Mouse (Mus musculus) left cerebral cortex, postnatal 14 days (tissue): Measurements from ENCODE around the gene Zfyve19. TPM values are rescaled to one million over a fixed set of nuclear protein-coding genes. Genes with fewer than 3 reads are reported as not detected.

Experiments used
- DNase-seq, 2 experiments: peaks; one replicate each; pipeline ENCODE4 v3.0.0; 2021 to 2022; ENCODE audit warnings: low spot score in 2 of 2, mixed read lengths in 1 of 2
- intact Hi-C: fragments of 180-260 bp; cut with DNase I; formaldehyde crosslinking; loops from one replicate; pipeline ENCODE4 v1.15.1; 2025
- long read RNA-seq, 2 experiments: library from polyadenylated mRNA; stranded (forward); transcript quantifications; one replicate each; pipeline ENCODE4 v2.0.0; 2021
- total RNA-seq, 2 experiments: library from RNA; stranded (reverse); gene quantifications; 2 replicates each; pipeline ENCODE4 v1.2.3; 2021

Zfyve19 gene
- total RNA-seq: 10 to 100 TPM; 28.8 to 36.8 TPM
- long read RNA-seq, experiment 1, transcript Zfyve19-201 (11 exons, 2,008 nt): major isoform, 9 of 23 reads
- long read RNA-seq, experiment 1, partial matches to known transcripts: 1 of 23 reads
- long read RNA-seq, experiment 1, other reads (novel, unspliced or antisense): 13 of 23 reads
- long read RNA-seq, experiment 2, transcript Zfyve19-201 (11 exons, 2,008 nt): major isoform, 9 of 17 reads
- long read RNA-seq, experiment 2, partial matches to known transcripts: 0 of 17 reads
- long read RNA-seq, experiment 2, other reads (novel, unspliced or antisense): 7 of 17 reads

GRCm38 (mm10) chr2:119208344-119209175, at the start of gene Zfyve19, which contains the start of gene Dnajc17:
Gene Zfyve19, plus strand, starts transcription at chr2:119208617.
Gene Dnajc17, minus strand, starts transcription at chr2:119208795.
- intact Hi-C loops: no loop called here
- DNase-seq: peak; percentile 98

DNA sequence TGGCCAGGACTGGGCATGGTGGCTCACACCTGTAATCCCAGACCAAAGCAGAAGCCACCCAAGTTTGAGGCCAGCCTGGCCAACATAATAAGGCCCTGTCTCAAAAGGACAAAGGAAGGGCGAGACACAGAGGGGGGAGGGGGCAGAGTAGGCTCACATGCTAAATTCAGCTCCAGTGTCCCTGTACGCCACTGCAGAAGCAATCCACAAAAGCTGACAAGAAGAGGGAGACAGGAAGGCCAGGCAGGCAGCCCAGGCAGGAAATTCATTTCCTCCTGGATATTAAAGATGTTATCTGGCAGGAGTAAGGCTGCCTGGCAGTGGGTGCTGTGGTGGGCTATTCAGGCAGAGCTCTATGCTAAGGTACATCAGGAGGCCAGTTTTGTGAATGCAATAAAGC, 47.2 kb upstream of the Zfyve19 start:
- DNase-seq: no peak

DNA sequence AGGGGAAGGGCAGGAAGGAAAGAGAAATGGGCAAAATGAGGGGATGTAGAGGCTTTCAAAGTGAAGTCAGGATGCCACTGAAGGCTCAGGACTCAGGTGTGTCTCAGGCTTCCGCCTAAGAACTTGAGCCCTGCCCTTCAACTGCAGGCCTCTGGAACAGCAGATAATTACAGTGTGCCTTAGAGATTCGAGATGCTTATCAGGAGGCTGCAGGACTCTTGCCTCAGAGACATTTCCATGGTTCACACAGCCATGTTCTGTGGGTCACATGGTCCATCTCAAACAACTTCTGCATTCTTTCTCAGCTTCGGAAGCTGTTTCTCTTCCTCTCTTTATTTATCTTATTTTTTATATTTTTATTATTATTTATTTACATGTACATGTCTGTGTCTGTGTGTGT, 45.3 kb upstream of the Zfyve19 start:
- no peak for DNase-seq
- intact Hi-C loops: no loop called here

More for the DNA sequence above, 47.2 kb upstream of the Zfyve19 start:
- intact Hi-C loops: no loop called here

GRCm38 (mm10) chr2:119163999-119164398, 44.4 kb upstream of the Zfyve19 start:
- no peak for DNase-seq
- intact Hi-C loops: no loop called here

DNA sequence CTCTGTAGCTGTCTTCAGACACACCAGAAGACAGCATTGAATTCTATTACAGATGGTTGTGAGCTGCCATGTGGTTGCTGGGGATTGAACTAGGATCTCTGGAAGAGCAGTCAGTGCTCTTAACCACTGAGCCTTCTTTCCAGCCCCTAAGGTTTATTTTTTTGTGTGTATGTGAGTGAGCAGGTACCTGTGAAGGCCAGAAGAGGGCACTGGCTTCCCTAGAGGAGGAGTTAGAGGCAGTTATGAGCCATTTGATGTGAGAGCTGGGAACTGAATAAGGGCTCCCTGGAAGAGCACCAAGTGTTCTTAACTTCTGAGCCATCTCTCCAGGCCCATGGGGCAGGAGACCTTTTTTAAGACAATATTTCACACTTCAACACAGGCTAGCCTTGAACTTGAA, 43.0 kb upstream of the Zfyve19 start:
- intact Hi-C loops: no loop called here

DNA sequence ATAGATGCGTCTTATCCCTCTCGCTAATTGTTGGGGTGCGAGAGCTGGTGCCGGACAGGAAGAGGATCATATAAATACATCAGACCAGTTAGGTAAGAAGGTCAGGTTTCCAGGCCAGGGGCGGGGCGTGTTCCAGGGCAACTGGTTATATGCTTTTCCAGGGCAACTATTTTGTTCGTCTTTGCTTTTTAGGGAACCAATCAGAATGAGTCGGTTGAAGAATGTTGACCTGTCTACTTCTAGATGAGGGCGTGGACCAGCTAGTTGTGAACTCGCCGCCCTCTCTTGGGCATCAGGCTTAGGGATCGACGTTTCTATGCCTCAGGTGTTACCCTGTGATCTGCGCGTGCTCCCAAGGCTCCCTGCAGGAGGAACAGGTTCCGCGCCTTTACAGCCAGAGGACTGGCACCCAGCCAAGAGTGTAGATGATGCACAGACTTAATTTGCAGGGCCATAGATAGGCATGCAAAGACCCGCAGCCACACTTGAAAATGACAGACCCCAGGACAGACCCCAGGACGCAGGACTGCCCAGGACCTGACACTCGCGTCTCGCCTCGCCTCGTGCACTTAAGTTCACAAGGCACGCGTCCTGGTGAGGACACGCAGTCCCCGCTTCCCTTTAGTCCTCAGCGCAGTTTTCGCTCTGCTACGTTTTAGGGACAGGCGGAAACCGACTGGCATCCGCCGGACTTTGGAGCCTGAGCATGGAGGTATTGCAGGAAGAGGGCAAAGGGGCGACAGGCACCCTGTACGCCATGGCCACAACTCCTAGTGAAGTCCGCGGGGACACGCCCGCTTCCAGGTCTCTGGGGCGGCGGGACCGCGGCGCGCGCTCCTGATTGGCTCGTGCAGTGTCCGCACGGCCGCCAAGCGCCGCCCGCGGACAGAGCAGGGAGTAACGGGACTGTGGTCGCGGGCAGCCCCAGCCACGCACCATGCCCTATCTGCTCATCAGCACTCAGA, 41.2 kb upstream of the Zfyve19 start, which contains the start of gene Gchfr:
Gchfr (plus strand) TSS at position 873 of the 965 bp plus-strand sequence.
- DNase-seq: peak in 1 of 2 experiments; percentile 28
- intact Hi-C loops: no loop called here

More for the DNA sequence above, 43.0 kb upstream of the Zfyve19 start:
- DNase-seq: no peak

DNA sequence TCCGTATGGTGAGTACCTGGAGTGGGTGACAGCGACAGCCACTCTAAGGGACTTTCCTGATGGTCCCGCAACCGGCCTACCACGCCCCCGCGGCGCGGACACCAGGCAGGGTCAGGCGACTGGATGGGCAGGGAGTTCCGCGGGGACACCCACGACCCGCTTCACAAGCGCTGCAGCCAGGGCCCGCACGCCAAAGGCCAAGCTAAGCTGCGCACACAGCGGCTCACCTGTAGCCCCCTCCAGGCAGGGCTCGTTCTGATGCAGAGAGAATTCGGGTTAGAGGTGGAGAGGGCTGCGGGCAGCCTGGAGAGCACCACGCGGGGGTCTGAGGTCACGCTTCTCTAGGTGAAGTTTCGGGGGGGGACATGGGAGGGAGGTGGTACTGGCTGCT, 40.6 kb upstream of the Zfyve19 start:
- intact Hi-C loops: no loop called here
- DNase-seq: no peak

DNA sequence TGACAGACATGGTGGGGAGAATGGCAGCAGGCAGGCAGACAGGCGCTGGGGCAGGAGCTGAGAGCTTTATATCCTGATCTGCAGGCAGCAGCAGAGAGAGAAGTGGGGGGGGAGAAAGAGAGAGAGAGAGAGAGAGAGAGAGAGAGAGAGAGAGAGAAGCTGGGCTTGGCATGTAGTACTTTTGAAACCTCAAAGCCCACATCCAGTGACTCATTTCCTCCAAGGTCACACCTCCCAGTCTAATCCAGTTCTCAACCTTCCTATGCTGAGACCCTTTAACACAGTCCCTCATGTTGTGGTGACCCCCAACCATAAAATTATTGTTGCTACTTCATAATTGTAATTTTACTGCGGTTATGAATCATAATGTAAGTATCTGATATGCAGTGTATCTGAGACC, 38.1 kb upstream of the Zfyve19 start:
- DNase-seq: no peak
- intact Hi-C loops: no loop called here

GRCm38 (mm10) chr2:119171574-119171973, 36.8 kb upstream of the Zfyve19 start:
- intact Hi-C loops: no loop called here
- DNase-seq: no peak

DNA sequence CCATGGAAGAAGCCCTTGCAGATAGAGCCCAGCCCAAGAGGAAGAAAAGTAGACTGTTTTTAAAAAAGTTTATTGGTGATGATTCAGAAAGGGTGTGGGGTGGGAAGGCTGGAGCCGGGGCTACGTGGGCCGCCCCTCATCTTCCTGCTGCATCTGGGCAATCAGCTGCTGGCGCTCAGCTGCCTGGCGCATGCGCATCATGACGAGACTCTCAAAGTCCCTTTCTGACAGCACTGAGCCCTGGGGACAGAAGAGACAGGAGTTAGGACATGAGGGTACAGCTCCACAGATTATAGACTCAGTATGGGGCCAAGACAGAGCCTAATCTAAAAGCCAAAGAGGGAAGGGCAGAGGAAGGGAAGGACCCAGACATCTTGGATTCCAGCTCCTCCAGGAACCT, 36.0 kb upstream of the Zfyve19 start:
- DNase-seq: no peak
- intact Hi-C loops: no loop called here

DNA sequence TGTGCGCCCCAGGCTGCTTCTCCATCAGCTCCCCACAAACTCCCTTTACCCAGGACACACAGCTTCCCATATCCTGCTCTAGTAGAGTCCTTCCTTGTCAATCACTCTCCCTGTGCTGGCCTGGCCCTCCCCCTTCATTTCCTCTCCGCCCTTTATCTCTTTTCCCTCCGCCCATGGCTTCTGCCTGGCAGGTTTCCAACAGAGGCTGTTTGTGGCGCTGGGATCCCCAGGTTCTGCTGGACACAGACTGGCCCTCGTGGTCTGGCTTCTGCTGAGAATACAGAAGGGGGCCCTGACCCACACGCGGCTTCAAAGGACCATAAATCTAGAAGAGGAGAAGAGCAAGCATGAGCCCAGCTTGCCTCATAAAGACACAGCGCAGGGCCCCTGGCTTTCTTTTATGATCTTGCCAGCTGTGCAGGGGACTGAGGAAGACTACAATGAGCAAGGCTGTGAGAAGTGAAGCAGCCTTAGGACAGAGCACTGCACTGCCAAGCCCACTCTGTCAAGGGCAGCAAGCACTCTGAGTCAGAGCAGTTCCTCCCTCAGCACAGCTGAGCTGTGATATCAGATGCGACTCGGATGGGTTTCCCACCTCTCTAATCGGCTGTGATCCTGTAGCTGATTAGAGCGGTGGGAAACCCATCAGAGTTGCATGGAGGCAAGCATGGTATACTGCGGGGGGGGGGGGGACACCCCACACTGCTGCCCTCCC, 35.4 kb upstream of the Zfyve19 start:
- DNase-seq: peak in 1 of 2 experiments; percentile 33
- intact Hi-C loops: no loop called here

DNA sequence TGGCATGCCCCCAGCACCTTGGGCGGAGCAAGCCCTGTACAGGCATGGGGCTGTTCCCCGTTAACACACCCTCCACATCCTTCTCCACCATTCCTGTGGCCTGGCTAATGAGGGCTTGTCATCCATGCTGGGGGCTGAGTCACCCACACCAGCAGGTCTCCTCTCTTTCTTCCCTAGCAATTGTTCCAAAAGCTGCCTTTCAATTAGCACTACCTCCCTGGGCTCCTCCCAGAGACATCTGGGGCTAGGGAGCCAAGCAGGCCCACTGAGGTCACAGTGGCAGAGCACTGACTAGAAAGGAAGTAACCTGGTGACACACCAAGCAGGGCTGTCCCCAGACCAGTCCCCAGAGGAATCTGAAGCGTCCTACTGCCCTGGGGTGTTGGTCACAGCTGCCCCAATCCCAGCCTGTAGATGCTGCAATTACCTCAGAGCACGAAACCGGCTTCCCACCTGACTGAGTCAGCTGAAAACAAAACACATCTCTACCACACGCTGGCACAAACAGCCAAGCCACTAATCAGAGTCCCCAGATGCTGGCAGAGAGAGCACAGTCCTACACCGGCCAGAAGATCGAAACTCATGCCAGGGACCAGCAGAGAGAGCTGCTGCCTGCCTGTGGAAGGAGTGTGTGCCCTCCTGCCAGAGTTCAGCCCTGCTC, 34.3 kb upstream of the Zfyve19 start, which contains the start of gene Gm14137:
Gm14137 (plus strand) TSS at position 519 of the 661 bp plus-strand sequence.
- DNase-seq: no peak
- intact Hi-C loops: no loop called here

- intact Hi-C loops: no loop called here
- DNase-seq: no peak
These were observed 33.6 kb upstream of the Zfyve19 start for GRCm38 (mm10) chr2:119174866-119175265.

DNA sequence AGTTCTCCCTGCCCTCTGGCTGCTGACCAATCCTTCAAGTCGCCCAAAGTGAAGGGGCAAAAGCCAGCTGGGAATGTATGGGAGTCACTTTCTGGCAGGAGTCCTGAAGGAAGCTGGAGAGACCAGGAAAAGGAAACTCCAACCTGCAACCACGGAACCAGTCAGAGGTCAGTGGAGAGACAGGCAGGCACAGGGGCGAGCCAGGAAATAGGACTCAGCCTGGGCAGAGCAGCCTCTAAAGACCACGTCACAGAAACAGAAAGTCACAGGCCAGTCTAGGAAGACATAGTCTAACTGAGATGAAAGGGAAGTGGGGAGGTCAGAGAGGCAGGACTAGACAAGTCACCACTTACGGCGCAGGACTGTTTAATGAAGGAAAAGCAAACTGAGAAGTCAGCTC, 32.8 kb upstream of the Zfyve19 start:
- intact Hi-C loops: no loop called here
- DNase-seq: no peak

DNA sequence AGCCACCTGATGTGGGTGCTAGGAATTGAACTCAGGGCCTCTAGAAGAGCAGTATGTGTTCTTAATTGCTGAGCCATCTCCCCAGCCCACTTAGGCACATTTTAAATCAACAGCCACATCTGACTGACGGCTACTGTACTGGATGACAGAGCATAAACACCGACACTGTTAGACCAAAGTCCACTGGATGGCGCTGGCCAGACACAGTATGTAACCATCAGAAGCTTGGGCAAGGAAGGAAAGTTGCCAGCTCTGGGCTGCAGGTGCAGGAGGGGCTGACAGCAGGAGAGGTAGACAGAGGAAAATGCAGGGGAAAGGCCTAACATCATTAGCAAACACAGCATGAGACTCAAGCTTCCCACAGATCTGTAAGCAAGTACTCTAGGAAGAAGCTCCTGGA, 31.7 kb upstream of the Zfyve19 start:
- no peak for DNase-seq
- intact Hi-C loops: no loop called here

- intact Hi-C loops: no loop called here
- no peak for DNase-seq
These were observed 31.0 kb upstream of the Zfyve19 start for GRCm38 (mm10) chr2:119177384-119177939.

DNA sequence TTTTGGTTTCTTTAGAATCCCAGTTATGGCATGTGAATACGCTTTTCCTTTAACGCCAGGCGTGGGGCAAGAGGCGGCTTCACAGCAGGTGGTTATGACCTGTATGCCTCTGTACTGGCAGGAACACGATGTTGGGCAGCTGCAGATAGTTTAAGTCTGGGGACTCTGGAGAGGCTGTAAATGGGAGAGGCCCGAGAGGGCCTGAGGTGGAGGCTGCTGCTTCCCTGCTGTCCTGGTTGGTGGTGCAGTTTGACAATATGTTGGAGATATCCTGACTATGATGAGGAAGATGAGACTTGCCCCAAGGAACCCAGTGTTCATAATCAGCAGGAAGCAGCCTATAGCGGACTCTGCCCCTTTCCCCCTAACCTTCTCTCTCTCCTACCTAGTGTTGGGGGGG, 25.5 kb upstream of the Zfyve19 start:
- no peak for DNase-seq
- intact Hi-C loops: no loop called here
